Mouse (Mus musculus): ENCODE results near the gene Olfr1154.

Olfr1154 gene

DNA sequence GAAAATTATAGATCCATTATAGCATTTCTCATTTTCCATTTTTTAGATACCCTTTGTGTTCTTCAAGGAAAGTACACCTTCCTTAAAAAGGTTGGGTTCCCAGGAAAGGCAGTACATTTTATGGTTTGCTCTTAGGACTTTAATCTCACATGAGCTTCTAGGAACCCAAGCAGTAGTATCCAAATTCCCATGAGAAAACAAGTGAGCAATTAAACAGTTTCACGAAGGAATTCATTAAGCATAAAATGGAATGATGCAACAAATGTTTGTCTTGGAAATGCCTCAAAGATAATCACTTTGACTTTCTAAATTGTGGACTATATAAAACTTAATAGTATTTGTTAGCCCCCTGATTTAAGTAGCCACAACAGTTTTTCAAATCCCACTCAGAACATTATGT is at the start of gene Olfr1154:
Gene Olfr1154, minus strand, starts transcription at position 101 of the 400 bp plus-strand sequence.
- no peak for DNase-seq (ENCODE audit: low read depth, low spot score)

DNA sequence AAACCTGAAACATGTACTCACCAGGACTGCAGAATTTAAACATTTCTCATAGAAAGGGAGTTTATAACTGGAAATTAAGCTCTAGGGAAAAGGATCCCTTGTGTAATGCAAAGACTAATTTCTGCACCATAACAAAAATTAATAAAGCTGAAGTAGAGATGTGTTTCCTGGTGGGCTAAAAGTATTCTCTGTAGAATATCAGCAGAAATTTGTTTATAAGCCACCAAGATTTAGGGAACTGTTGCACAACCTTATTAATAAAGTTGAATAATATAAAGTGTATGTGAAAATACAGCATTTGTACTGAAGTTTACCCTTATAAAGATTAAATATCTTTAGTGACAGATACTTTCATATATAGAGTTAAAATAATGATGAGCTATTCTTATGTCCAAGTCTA is 48.0 kb upstream of the Olfr1154 start, which contains the start of gene Olfr1156:
Gene Olfr1156, minus strand, starts transcription at position 101 of the 400 bp plus-strand sequence.
- DNase-seq (ENCODE audit: low read depth, low spot score) = no peak

DNA sequence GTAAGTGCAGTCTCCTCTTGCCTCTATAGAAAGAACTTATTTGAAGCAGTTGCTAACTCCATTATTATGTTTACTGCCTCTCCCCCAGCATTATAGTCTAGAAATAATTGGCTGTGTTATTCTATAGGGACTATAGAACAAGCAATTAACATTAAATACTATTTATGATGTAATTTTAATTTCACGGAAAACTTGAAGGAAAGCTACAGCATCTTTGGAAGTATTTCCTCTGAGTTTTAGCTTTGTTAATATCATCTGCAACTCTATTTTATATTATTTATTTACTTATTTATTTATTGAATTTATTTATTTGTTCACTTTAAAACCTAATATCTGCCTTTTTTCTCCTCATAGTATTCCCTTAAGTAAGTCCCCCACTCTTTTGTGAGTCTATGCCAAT is 40.1 kb upstream of the Olfr1154 start, which contains the start of gene Olfr1155:
Gene Olfr1155, minus strand, starts transcription at position 101 of the 400 bp plus-strand sequence.
- no peak for DNase-seq (ENCODE audit: low read depth, low spot score)

DNA sequence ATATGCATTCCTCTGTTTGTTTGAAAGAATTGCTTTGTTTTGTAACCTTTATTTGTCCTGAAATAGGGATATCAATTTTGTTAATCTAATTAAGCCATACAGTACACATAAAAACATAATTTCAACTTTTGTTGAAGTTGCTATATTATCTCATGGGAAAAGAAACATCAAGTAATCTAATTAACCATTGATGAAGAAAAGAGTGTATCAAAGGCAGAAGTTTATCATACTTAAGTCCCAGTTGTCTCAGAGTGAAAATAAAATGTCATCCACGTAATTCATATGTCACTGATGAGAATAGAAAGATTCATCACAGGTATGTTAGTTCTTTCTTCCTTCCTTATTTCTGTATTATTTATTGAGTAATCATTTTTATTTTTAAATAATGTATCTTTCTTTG is 10.3 kb downstream of the Olfr1154 start, which contains the start of gene Olfr1153:
Gene Olfr1153, plus strand, starts transcription at position 301 of the 400 bp plus-strand sequence.
- DNase-seq (ENCODE audit: low read depth, low spot score) = no peak

DNA sequence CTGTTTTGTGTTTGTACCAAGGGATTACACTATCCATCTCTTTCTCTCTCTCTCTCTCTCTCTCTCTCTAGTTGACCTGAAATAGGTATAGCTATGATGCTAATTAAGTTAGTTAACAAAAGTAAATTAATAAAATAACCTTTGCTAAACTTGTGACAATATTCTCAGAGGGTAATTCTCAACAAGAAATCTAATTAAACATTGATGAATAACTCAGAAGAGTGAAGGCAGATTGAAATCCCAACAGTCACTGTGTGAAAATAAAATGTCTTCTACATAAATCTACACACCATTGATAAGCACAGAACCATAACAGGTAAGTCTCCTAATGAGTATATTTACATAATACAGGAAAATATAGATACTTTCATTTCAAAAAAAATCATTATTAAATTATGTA is 38.8 kb downstream of the Olfr1154 start, which contains the start of gene Olfr1152:
Gene Olfr1152, plus strand, starts transcription at position 301 of the 400 bp plus-strand sequence.
- DNase-seq (ENCODE audit: low read depth, low spot score) = no peak

DNA sequence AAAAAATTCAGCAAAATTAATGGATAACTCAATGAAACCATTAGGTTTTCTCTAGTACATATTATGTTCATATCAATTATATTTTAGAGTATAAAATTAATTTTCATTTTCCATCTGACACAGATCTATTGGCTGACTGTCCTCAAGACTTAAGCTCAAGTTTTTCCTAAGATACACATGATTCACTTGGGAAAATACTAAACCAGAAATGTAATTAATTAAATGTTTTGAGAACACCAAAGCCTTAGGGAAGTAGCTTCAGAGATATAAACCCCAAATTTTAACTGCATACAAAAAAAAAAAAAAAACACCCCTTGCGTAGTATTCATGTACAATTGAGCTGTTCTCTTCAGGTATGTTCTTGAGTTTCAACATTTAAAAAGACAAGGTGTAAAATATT is 49.4 kb downstream of the Olfr1154 start, which contains the start of gene Olfr1151:
Gene Olfr1151, plus strand, starts transcription at position 301 of the 400 bp plus-strand sequence.
- no peak for DNase-seq (ENCODE audit: low read depth, low spot score)
